Mouse (Mus musculus) gonadal fat pad, adult 2 months (tissue): ENCODE data around the gene Thegl. TPM values are rescaled to one million over a fixed set of nuclear protein-coding genes. Genes with fewer than 3 reads are reported as not detected.
"Not testable (repeated sequence)": the region's sequence is repeated elsewhere in the genome, so short reads cannot be mapped to it uniquely, and the experiment has no call there.

ENCODE experiments used
- DNase-seq: peaks from one replicate; pipeline ENCODE4 v3.0.0-alpha.2; 2012; ENCODE audit warnings: low read depth
- polyA plus RNA-seq: library from polyadenylated mRNA; depleted of rRNA; stranded (reverse); fragments of >200 nt; gene quantifications from 2 replicates; pipeline ENCODE4 v1.2.3, GENCODE M21; 2012; rRNA removed

The Thegl gene
- 0.28 and 0.56 TPM in 2 replicates for polyA plus RNA-seq

DNA sequence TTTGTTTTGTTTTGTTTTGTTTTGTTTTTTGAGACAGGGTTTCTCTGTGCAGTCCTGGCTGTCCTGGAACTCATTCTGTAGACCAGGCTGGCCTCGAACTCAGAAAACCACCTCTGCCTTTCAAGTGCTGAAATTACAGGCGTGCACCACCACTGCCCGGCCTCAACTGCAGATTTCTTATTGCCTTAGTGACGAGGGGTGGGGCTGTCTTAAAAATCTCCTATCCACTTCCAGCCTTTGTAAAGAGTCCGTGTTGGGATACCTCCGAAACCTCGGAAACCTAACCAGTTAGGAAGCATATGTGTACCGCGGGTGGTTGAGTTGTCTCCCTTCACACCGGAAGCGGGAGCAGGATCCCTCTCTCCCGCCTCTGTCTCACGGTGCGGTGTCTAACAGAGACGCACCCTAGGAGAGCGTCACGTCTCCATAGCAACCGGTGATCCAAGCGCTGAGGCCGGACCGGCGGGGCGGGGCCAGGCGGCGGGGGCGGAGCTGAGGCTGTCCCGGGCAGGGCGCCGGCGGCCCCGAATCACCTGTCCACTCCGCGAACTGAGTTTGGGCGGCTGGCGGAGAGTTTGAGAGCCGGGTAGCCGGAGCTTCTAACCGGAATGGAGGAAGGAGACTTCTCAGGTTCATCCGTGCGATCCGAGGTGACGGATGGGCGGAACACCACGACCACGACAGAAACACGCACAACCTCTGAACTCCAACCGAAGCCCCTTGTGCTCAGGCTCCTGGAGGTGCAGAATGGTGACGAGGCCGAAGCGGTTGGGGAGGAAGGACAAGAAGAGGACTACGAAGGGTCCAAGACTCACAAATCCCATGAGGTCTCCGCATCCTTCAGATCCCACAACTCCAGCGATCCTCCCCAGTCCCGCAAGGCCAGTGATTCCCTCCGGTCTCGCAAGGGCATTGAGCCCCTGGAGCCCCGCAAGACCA lies at the start of gene Thegl:
Gene Thegl (plus strand): TSS at position 480 of the 939 bp plus-strand sequence.
- DNase-seq, result no peak

DNA sequence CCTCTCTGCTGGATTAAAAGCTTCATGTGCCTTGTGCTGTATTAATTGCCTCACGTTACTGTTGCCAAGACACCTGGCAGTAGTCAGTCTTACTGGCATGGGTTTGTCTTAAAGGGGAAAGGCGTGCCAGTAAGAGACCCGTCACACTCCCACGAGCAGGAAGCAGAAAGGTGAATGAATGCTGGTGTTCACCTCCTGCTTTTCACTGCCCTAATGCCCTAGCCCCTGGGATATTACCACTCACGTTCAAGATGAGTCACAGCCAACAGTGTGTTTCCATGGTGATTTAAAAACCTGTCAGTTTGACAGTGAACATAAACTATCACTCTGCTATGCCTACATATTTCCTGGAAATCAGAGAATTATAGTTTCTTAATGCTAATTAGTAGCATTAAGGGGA lies 46.6 kb upstream of the Thegl start:
- DNase-seq, result no peak

DNA sequence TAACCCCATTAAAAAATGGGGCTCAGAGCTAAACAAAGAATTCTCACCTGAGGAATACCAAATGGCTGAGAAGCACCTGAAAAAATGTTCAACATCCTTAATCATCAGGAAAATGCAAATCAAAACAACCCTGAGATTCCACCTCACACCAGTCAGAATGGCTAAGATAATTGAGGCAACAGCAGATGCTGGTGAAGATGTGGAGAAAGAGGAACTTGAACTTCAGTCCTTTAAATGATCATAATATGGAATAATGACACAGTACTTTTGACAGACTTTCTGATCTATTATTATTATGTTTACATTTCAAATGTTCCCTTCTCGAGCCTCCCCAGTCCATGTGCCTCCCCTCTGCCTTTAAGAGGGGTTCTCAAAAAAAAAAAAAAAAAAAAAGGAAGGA lies 44.7 kb upstream of the Thegl start:
- not testable (repeated sequence) for DNase-seq

DNA sequence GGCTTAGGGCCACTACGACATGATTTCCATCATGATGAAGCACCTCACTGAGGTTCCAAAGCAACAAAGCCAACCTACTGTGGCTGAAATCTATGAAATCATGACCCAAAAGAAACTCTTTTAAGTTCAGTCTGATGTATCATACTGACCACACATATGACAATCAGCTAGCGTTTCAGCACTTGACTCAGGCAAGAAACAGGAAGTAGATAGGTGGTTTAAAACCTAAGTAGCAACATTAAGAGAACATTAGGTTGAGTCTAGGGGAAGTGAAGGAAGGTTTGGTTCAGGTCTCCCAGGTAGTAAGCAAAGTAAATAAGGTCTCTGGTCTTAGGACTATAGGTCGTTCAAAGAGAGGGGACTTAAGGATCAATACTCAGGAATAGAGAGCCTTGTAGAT lies 42.3 kb upstream of the Thegl start:
- no peak for DNase-seq

DNA sequence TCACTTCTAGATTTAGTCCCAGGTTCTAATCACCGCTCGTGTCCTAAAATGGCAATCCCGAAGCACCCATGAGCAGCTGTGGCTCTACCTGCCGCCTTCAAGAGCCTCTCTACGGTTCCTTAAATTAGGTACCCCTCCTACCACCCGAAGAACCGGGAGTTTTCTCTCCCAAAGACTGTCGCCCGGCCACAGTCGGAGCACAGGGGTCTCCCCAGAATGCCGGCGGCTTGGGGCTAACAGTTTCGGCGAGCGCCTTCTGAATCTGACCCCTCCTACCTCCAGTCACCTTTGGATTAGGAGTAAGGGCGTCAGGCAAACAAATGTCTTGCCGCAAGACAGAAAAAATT lies 41.6 kb upstream of the Thegl start:
- no peak for DNase-seq

DNA sequence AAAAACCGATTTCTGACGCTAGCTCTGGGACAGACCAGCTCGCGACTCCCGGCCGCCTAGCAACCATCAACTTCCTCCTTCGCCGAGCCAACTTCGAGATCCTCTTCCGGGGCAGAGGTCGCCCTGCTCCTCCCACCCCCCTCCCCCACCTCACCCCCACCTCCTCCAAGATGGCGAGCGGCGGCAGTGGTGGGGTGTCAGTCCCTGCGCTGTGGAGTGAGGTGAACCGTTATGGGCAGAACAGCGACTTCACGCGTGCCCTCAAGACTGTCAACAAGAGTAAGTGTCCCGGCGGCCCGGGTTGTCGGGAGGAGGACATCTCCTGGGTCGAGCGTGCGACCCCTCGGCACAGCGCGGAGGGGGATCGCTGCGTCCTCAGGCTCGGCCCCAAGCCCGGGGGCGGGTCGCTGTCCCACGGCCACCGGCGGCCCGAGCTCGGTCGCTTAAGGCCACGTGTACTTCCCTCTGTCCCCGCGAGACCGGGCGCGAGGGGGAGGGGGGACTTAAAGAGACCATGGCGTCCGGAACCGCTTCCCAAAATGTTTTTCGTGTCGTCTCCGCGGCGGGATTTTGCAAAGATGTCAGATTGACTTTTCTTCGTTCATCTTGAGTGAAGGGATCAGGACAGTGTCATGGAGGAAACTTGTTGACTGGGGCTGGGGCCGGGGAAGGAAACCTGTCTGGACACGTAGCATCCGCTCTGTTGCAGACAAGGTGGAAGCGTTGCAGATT lies 41.1 kb upstream of the Thegl start, which contains the start of gene Srp72:
Gene Srp72 (plus strand): TSS at position 130 of the 732 bp plus-strand sequence.
- no peak for DNase-seq

DNA sequence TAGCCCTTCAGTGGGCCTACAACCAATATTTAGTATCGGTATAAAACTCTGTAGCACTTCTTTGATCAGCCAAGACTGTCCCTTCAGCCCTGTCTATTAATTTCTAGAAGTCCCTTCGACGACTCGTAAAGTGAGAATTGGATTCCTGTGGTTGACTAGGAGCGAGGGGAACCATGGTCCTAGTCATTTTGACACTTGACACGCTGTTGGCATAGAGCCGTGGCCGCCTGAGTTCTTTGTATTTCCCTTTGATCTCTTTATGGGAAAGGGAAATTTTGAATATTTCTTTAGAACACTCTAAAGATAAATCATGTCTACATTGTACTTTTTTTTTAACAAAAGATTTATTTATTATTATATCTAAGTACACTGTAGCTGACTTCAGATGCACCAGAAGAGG lies 40.1 kb upstream of the Thegl start:
- no peak for DNase-seq

DNA sequence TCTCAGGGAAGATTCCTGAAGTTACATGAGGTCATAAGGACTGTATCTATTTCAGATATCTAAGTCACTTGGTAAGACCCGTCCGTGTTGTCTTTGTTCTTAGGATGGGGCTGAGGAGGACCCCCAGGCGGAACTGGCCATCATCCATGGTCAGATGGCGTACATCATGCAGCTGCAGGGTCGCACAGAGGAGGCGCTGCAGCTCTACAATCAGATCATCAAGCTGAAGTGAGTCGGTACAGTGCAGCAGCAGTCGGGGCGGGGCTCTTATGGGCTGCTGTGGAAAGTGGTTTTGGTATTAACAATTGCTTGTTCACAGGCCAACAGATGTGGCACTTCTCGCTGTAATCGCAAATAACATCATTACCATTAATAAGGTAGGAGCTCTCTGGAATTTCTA lies 31.8 kb upstream of the Thegl start:
- no peak for DNase-seq

DNA sequence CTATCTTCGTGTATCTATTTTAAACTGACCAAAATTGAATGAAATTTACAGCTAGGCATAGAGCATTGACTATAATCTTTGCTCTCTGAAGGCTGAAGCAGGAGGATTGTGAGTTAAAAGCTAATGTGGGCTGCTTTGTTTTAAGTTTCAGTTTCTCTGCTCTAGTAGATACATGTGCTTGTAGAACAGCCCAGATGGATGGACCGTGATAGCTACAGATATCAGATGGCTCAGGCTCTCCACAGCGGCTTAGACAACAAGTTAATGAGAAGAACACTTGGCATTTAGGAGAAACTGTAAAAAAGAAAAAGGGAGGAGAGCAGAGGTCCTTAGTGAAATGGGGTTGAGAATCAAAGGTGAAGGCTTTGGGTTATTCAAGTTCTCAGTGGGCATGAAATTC lies 25.0 kb upstream of the Thegl start:
- DNase-seq, result no peak

DNA sequence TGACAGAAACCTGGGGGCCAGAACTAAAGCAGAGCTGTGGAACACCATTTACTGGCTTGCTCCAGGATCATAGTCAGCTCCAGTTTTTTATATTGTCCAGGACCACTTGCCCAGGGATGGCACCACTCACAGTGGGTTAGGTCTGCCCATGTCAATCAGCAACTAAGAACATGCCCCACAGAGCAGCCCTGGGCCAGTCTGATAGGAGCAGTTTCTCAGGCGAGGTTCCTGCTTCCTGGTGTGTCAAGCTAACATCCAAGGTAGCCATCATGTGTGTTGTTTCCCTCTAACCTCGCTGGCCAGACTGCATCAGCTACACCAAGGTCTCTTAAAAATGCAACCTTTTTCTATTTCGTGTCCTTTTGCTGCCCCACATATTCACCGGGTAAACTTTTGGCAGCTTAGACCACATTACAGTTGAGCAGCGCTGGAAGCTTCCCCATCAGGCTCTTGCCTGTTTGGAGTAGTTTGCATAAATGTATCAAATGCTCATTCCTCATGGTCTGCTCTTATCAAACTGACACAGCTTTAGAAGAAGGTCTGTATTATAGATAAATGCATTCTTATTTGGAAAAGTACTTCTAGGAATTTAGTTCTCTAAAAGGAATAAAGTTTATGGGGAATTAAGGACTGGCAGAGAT lies 22.5 kb upstream of the Thegl start:
- no peak for DNase-seq

DNA sequence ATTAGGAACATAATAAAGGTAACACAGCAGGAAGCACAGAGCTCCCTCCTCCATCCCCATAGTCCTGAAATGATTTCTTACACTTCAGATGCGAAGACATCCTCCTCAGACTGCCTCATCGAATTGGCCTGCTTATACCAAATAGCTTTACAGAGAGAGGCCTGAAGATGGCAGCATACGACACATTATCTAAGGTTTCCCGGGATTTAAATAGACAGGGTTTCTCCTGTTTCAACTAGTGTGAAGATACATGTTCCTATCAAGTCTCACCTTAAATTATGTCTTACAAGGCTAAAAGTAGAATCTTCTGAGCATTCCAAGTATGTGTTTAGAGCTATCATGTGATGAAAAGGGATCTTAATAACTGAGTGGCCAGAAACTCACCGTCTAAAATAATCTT lies 17.4 kb upstream of the Thegl start:
- DNase-seq, result no peak

DNA sequence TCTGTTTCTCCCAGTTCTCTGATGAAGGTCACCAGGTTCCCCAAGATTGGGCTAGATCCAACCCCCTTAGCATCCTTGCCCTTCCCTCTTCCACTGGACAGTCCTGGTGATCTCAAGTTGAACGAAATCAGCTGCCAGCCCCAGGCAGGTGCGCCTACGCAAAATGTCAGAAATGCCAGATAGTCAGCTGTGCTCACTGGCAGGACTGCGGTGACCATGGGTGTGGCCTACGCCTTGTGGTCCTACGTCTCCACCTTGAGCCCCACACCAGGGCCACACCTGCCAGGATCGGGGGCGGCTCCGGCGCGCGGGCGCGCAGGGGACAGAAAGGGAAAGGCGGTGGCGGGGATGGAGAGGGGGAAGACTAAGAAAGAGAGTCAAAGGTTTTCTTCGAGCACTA lies 14.6 kb upstream of the Thegl start:
- DNase-seq, result no peak

DNA sequence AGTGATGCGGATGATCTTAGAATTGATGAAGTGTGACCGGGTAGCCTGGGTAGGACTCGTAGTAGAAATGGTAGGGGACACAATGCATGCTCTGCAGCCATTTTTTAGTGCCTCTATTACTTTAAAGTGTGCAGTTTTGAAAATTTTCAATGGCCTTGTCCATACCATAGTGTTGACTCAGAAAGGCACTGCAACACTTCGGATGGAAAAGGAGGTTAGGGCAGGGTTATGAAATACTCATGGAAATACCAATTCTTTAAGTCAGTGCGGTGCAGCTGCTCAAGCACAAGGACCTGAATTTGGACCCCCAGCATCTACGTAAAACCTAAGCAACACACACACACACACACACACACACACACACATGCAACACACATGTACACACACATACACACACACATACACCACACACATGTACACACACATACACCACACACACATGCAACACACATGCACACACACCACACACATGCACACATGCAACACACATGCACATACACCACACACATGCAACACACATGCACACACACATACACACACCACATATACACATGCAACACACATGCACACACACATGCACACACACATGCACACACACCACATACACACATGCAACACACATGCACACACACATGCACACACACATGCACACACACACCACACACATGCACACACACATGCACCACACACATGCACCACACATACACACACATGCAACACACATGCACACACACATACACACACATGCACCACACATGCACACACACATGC lies 11.6 kb upstream of the Thegl start, which contains the start of gene Arl9:
Gene Arl9 (plus strand): TSS at position 5 of the 771 bp plus-strand sequence.
- DNase-seq, result no peak

DNA sequence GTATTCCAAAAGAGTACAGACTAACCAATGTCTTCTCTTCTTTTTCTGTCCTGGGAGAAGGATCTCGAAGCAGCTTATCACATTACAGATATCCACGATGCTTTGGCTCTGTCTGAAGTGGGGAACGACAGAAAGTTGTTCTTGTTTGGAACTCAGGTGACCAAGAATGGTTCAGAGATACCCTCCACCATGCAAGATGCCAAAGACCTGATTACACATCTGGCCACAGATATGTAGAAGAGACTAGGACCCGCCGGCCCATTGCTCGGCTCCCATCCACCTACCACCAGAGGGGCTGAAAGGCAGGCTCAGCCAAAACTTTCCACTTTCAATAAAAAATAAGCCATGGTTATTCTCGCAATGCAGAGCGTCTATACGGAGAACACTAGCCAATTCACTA lies 5.5 kb upstream of the Thegl start:
- no peak for DNase-seq

DNA sequence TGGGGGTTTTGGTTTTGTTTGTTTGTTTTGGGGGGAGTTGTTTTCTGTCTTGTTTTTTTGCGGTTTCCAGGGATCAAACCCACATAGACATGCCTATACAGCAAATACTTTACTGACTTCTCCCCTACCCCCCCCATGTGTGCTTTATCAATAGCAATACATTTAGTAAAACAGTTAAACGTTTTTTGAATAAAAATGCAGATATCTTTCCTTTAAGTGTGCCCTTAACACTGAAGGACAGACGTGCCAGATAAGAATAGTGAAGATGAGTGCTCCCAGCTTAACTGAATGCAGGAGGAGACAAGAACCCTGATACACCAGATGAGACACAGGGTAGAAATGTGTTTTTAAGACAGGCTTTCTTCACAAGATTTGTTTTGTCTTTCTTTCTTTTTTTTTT lies 4.7 kb upstream of the Thegl start:
- no peak for DNase-seq

DNA sequence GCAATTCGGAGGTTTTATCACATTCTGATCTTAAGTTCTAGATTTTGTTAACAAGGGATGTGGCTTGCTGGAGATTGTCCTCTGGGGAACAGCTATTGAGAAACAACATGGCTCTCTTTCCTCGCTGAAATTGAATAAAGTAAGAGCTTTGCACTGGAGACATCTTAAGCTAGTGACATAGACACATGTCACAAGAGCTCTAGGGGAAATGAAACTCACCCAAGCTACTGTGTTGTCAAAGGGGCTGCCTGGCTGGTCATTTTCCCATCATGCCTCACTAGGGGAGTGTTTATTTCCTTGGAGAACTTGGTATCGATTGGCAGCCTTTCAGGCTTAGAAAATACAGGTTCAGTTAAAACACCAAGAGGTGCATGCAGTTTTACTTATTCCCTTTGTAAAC lies 2.7 kb upstream of the Thegl start:
- DNase-seq, result no peak

DNA sequence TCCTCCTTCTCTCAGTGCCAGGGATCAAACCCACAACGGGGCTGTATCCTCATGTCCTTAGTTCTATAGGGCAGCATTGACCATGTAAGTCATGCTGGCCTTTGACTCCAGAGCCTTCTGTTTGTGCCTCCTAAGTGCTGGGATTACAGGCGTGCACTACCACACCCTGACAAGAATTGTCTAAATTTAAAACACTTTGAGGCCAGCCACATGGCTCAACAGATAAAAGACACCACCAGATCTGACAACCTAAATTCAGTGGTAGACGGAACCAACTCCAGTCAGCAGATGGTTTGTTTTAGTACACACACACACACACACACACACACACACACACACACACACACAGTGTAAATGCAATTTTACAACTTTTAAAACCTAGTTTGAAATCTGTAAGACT lies 12.2 kb downstream of the Thegl start:
- DNase-seq, result no peak

DNA sequence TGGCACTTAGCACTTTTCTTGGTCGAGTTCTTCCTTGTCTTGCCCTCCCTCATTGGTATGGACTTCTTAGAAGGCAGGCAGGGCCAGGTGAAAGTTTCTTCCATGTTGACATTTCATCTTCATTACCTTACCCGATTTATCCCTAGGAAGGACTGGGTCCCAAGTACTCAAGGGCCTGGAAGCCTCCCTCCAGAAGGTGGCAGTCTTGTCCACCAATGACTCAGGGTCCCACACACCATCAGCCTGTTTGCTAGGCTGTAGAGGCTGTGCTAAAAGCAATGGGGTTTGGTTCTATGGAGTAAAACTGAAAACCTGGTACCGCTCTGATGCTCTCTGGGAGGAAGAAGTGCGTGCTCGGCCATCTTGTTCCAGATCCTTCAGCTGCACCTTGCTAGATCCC lies 13.9 kb downstream of the Thegl start:
- DNase-seq, result no peak

DNA sequence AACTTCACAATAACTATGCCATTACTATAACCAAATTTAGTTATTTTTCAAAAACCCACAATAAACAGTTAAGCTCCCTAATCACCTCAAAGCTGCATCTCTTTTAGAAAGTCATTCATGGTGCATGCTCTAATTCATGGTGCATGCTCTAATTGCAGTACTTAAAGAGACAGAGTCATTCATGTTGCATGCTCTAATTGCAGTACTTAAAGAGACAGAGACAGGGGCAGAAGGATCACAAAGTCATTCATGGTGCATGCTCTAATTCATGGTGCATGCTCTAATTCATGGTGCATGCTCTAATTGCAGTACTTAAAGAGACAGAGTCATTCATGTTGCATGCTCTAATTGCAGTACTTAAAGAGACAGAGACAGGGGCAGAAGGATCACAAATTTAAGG lies 19.3 kb downstream of the Thegl start:
- not testable (repeated sequence) for DNase-seq

DNA sequence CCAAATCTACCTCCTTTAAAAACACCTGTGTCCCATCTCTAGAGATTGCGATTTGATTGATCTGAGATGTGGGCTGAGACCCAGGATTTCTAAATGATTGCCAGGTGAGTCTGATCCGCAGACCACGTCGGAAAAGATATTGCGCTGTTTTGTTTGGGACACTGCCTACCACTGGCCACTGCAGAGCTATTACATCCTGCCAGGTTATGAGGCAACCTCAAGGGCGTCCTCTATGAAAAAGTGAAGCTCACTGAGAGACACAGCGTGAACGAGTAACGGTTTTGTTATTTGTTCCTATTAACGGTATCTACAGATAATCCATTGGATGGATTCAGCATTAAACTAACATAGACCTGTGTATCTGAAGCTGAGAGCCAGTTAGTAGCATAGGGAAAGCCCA lies 22.6 kb downstream of the Thegl start:
- no peak for DNase-seq

DNA sequence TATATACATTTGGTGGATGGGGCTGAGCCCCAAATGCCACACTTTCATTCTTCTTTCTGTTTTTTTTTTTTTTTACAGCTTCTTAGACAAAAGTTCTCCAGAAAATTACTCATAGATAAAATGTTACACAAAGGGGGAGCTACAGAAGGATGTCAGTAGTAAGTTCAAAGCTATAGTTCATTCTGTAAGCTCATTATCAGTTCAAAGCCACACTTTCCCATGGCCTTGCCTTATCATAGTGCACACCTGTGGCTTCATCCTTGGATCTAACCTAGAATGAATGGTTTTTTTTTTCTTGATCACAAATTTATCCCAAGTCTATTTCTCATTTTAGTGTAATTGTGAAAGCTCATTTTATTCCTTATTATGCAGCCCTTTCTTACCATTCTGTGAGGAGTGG lies 23.6 kb downstream of the Thegl start:
- no peak for DNase-seq

DNA sequence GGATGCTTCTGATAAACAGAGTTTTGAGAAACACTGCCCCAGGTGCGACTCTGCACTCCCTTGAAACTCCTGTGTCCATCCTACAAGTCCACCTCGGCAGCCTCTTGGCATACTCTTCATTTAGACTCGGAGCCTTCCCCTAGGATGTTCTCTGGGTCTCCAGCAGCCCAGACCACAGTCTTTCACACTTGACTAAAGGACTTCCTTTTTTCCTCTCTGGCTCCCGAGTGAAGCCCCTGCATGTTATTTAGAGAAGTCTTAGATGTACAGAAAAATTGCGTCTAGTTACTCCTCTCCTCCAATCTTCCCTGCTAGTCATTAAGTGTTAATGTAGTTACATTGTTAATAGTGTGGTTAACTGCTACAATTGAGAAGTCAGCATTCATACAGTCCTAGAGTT lies 28.5 kb downstream of the Thegl start:
- DNase-seq, result no peak
